Mouse (Mus musculus) kidney, embryonic 16.5 days (tissue): ENCODE measurements around the gene 1700067P10Rik. TPM values are rescaled to one million over a fixed set of nuclear protein-coding genes. Genes with fewer than 3 reads are reported as not detected.

Source experiments
- ATAC-seq: fragments of 200-750 bp; cut with Nextera tagmentation; 2 replicates; pipeline ENCODE4 v1.8.0; 2017; ENCODE audit warnings: moderate TSS enrichment; ENCODE audit not compliant: low FRiP score, low TSS enrichment
- H3K27ac ChIP-seq: fragments of 300-500 bp; sonication (generic); 2 replicates; pipeline ENCODE4 v1.5.1; 2014; ENCODE audit warnings: low read length
- H3K27me3 ChIP-seq: fragments of 300-500 bp; sonication (generic); 2 replicates; pipeline ENCODE4 v1.6.1; 2014; ENCODE audit warnings: low read length, control low read depth, mixed read lengths; ENCODE audit not compliant: insufficient read depth
- H3K36me3 ChIP-seq: fragments of 300-500 bp; sonication (generic); 2 replicates; pipeline ENCODE4 v1.6.1; 2014; ENCODE audit warnings: low read length, control low read depth, mixed read lengths; ENCODE audit not compliant: insufficient read depth
- H3K4me1 ChIP-seq: fragments of 300-500 bp; sonication (generic); 2 replicates; pipeline ENCODE4 v1.6.1; 2014; ENCODE audit warnings: low read length, control low read depth, mixed read lengths; ENCODE audit not compliant: insufficient read depth
- H3K4me2 ChIP-seq: fragments of 300-500 bp; sonication (generic); replicated peaks from 2 replicates; pipeline ENCODE4 v1.6.1; 2014; ENCODE audit warnings: low read depth, low read length
- H3K4me3 ChIP-seq: fragments of 300-500 bp; sonication (generic); 2 replicates; pipeline ENCODE4 v1.5.1; 2014; ENCODE audit warnings: mild to moderate bottlenecking, low read length
- H3K9ac ChIP-seq: fragments of 300-500 bp; sonication (generic); replicated peaks from 2 replicates; pipeline ENCODE4 v1.6.1; 2014; ENCODE audit warnings: low read length
- H3K9me3 ChIP-seq: fragments of 300-500 bp; sonication (generic); 2 replicates; pipeline ENCODE4 v1.6.1; 2016; ENCODE audit warnings: low read length, control low read depth
- WGBS: fragments of 180-500 bp; shearing (Covaris S2); extraction: QIAGEN DNeasy Blood & Tissue Kit; methylation state at CpG from one replicate; pipeline ENCODE4 v1.1.7; 2014; 5-methylcytosine and 5-hydroxymethylcytosine counted together
- polyA plus RNA-seq: library from polyadenylated mRNA; unstranded; fragments of >200 nt; fragmentation: Nextera tagmentation; extraction: Ambion mirVana; gene quantifications from 2 replicates; pipeline ENCODE4 v1.2.1, GENCODE M21; 2015

Gene 1700067P10Rik
- polyA plus RNA-seq, 1 experiment from 2014 or later, result not detected

GRCm38 (mm10) chr17:48057382-48057781 is 31.7 kb upstream of the 1700067P10Rik start:
- peaks cover 36% of the 10 kb centered on the region for H3K27me3 ChIP-seq
- no peak overlapping the region for H3K4me2 ChIP-seq
- H3K9me3 ChIP-seq, result no peaks in the 10 kb centered on the region; the same call in 1 of the 2 replicates
- H3K4me1 ChIP-seq, result peaks cover 13% of the 10 kb centered on the region; the same call in 1 of the 2 replicates
- no peak for ATAC-seq
- WGBS, result 3% methylated on average over 12 of the region's 12 CpGs
- no peak overlapping the region for H3K9ac ChIP-seq
- H3K4me3 ChIP-seq, result no peak overlapping the region
- H3K36me3 ChIP-seq, result no peaks in the 10 kb centered on the region
- H3K27ac ChIP-seq, result no peak overlapping the region

- Histone ChIP-seq H3K4me2 (no peak overlapping the region), H3K36me3 (no peaks in the 10 kb centered on the region), H3K9ac (no peak overlapping the region), H3K4me3 (no peak overlapping the region), H3K27ac (no peak overlapping the region), H3K4me1 (peaks cover 5% of the 10 kb centered on the region; the same call in 1 of the 2 replicates), H3K9me3 (no peaks in the 10 kb centered on the region), H3K27me3 (no peaks in the 10 kb centered on the region)
- WGBS, result 42% methylated on average over 10 of the region's 10 CpGs
- no peak for ATAC-seq
These were observed 24.8 kb upstream of the 1700067P10Rik start for GRCm38 (mm10) chr17:48064196-48064843.

GRCm38 (mm10) chr17:48065081-48065501 is 24.0 kb upstream of the 1700067P10Rik start:
- 48% methylated on average over 5 of the region's 5 CpGs for WGBS
- H3K27ac ChIP-seq, result no peak overlapping the region
- H3K4me2 ChIP-seq, result no peak overlapping the region
- no peak for ATAC-seq
- H3K4me3 ChIP-seq, result no peak overlapping the region
- H3K27me3 ChIP-seq, result no peaks in the 10 kb centered on the region
- peaks cover 5% of the 10 kb centered on the region; the same call in 1 of the 2 replicates for H3K4me1 ChIP-seq
- no peaks in the 10 kb centered on the region for H3K36me3 ChIP-seq
- H3K9me3 ChIP-seq, result no peaks in the 10 kb centered on the region
- H3K9ac ChIP-seq, result no peak overlapping the region

DNA sequence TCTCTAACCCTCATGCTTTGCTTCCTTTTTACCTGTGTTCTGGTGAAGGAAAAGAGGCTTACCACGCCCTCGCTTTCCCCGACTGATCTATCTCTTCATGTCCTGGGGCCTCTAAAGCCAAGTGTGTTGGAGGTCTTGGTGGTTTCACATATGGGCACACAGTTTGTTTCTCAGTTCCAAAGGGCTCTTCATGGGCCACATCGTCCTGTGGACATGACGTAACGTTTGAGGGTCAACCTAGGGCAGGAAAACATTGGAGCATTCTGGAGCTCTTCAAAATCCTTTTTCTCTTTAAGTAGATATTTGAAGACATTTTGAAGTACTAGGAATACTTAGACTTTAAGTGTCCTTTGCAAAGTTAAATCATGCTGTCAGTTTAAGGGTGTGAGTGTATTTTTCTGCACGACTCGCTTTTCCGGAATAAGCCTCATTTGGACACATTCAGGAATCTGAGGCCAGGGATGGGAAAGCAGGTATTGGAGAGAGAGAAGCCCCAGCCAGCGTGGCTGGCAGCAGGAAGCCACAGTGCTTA is 22.0 kb upstream of the 1700067P10Rik start:
- Histone ChIP-seq H3K4me2 (no peak overlapping the region), H3K27ac (no peak overlapping the region), H3K36me3 (no peaks in the 10 kb centered on the region), H3K4me3 (no peak overlapping the region), H3K9ac (no peak overlapping the region), H3K4me1 (peaks cover 5% of the 10 kb centered on the region; the same call in 1 of the 2 replicates), H3K9me3 (peaks cover 8% of the 10 kb centered on the region; the same call in 1 of the 2 replicates), H3K27me3 (no peaks in the 10 kb centered on the region)
- ATAC-seq, result no peak
- 61% methylated on average over 10 of the region's 10 CpGs for whole genome bisulfite sequencing

- no peak overlapping the region for H3K27ac ChIP-seq
- peaks cover 5% of the 10 kb centered on the region; the same call in 1 of the 2 replicates for H3K4me1 ChIP-seq
- H3K27me3 ChIP-seq, result no peaks in the 10 kb centered on the region
- H3K9me3 ChIP-seq, result peaks cover 8% of the 10 kb centered on the region; the same call in 1 of the 2 replicates
- H3K4me3 ChIP-seq, result no peak overlapping the region
- no peak overlapping the region for H3K9ac ChIP-seq
- no peak overlapping the region for H3K4me2 ChIP-seq
- ATAC-seq, result no peak
- 23% methylated on average over 5 of the region's 5 CpGs for WGBS
- H3K36me3 ChIP-seq, result no peaks in the 10 kb centered on the region
These were observed 21.4 kb upstream of the 1700067P10Rik start for GRCm38 (mm10) chr17:48067729-48068128.

DNA sequence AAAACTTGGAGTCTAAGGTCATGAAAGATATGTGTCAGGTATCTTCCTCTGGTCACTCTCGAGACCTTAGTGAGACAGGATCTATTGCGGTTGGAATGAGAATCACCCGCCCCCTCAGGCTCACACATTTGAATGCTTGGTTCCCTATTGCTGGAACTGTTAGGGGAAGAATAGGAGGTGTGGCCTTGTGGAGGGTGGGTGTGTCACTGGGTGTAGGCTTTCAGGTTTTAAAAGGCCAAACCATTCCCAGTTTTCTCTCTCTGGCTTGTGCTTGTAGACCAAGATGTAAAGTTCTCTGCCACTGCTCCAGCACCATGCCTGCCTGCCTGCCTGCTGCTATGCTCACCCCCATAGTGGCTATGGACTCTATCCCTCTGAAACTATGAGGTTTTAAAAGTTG is 8.5 kb upstream of the 1700067P10Rik start:
- WGBS, result 45% methylated on average over 3 of the region's 3 CpGs
- Histone ChIP-seq H3K4me1 (no peaks in the 10 kb centered on the region), H3K36me3 (no peaks in the 10 kb centered on the region), H3K4me2 (no peak overlapping the region), H3K9ac (no peak overlapping the region), H3K9me3 (peaks cover 3% of the 10 kb centered on the region; the same call in 1 of the 2 replicates), H3K4me3 (no peak overlapping the region), H3K27me3 (no peaks in the 10 kb centered on the region; the same call in 1 of the 2 replicates), H3K27ac (no peak overlapping the region)
- ATAC-seq, result no peak

- H3K4me1 ChIP-seq, result no peaks in the 10 kb centered on the region
- 85% methylated on average over 2 of the region's 2 CpGs for WGBS
- ATAC-seq, result no peak
- H3K36me3 ChIP-seq, result no peaks in the 10 kb centered on the region
- no peak overlapping the region for H3K4me2 ChIP-seq
- H3K27me3 ChIP-seq, result peaks cover 12% of the 10 kb centered on the region
- peaks cover 3% of the 10 kb centered on the region; the same call in 1 of the 2 replicates for H3K9me3 ChIP-seq
- no peak overlapping the region for H3K27ac ChIP-seq
- no peak overlapping the region for H3K9ac ChIP-seq
- no peak overlapping the region for H3K4me3 ChIP-seq
These were observed 327 bp downstream of the 1700067P10Rik start for GRCm38 (mm10) chr17:48089446-48089845.

GRCm38 (mm10) chr17:48090305-48090704 is 1.2 kb downstream of the 1700067P10Rik start:
- Histone ChIP-seq H3K27me3 (peaks cover 21% of the 10 kb centered on the region), H3K27ac (no peak overlapping the region), H3K4me1 (peaks cover 5% of the 10 kb centered on the region), H3K9ac (no peak overlapping the region), H3K9me3 (peaks cover 3% of the 10 kb centered on the region; the same call in 1 of the 2 replicates), H3K4me3 (no peak overlapping the region), H3K36me3 (no peaks in the 10 kb centered on the region), H3K4me2 (no peak overlapping the region)
- no peak for ATAC-seq
- WGBS, result 72% methylated on average over 12 of the region's 12 CpGs

GRCm38 (mm10) chr17:48093286-48093817 is 4.2 kb downstream of the 1700067P10Rik start:
- H3K4me1 ChIP-seq, result peaks cover 35% of the 10 kb centered on the region
- no peak overlapping the region for H3K4me2 ChIP-seq
- WGBS, result 78% methylated on average over 5 of the region's 5 CpGs
- H3K27me3 ChIP-seq, result peaks cover 47% of the 10 kb centered on the region
- H3K27ac ChIP-seq, result no peak overlapping the region
- no peak overlapping the region for H3K4me3 ChIP-seq
- H3K9ac ChIP-seq, result no peak overlapping the region
- peaks cover 3% of the 10 kb centered on the region; the same call in 1 of the 2 replicates for H3K9me3 ChIP-seq
- ATAC-seq, result no peak
- no peaks in the 10 kb centered on the region for H3K36me3 ChIP-seq
